Mouse (Mus musculus) liver, embryonic 14.5 days (tissue): ENCODE results near the gene Cep128.

Experiments used
- CTCF ChIP-seq: IDR thresholded peaks from 2 replicates; pipeline ENCODE4 v1.5.1; 2016; ENCODE audit warnings: antibody characterized with exemption, low read depth, control low read depth
- EP300 ChIP-seq: IDR thresholded peaks from 2 replicates; pipeline ENCODE4 v1.6.1; 2016; ENCODE audit warnings: antibody characterized with exemption, low read depth

DNA sequence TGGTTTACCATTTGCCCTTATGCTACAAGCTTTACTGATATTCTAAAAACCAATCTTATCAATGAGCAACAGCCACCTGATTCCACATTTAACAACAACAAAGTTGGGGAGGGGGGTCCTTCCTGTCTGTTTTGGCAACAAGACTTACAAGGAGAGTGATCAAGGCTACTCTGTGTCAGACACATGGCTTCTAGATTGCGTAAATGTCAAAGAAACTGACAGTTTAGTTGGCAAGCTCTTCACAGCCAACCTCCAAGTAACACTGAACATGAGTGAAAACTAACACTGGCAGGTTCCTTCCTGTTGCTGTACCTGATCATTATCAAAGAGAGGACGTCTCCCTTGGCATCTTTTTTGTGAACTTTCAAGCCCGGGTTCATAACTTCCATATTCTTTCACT is 115.2 kb downstream of the Cep128 start:
- TF ChIP-seq CTCF (no peak), EP300 (no peak)
